Mouse (Mus musculus): ENCODE measurements around the gene Csnk1g1. TPM values are rescaled to one million over a fixed set of nuclear protein-coding genes. Genes with fewer than 3 reads are reported as not detected.

The Csnk1g1 gene
- 27.8 and 30.2 TPM in 2 replicates for polyA plus RNA-seq (2014; fragmentation: Nextera tagmentation; extraction: Ambion mirVana)

GRCm38 (mm10) chr9:65908394-65909300, at the start of gene Csnk1g1, which contains the start of gene Trip4:
Csnk1g1 (plus strand) TSS chr9:65908924.
Trip4 (minus strand) TSS chr9:65908794.
- Histone ChIP-seq H3K27ac (ENCODE audit: low read depth, low read length) (peak within 1 kb of the TSS; percentile 75), H3K4me2 (ENCODE audit: low read depth, low read length) (peak within 1 kb of the TSS; percentile 78), H3K36me3 (ENCODE audit: control insufficient read depth, insufficient read depth, low read length) (no peaks in the 10 kb centered on the region), H3K9me3 (ENCODE audit: control insufficient read depth, low read length) (no peaks in the 10 kb centered on the region), H3K27me3 (ENCODE audit: control insufficient read depth, insufficient read depth, low read length) (no peaks in the 10 kb centered on the region), H3K9ac (replicated peaks; ENCODE audit: low read depth, low read length) (peak within 1 kb of the TSS; percentile 73), H3K4me1 (ENCODE audit: control insufficient read depth, insufficient read depth, low read length) (peaks cover 6% of the 10 kb centered on the region; the same call in 1 of the 2 replicates), H3K4me3 (ENCODE audit: low read depth, low read length) (peak within 1 kb of the TSS; percentile 81)
- peak; percentile 99 for ATAC-seq (ENCODE audit: low read depth)
- 1% methylated on average over 37 of the region's 38 CpGs for WGBS

- H3K9me3 ChIP-seq (ENCODE audit: control insufficient read depth, low read length), result no peaks in the 10 kb centered on the region
- ATAC-seq (ENCODE audit: low read depth), result no peak
- H3K27me3 ChIP-seq (ENCODE audit: control insufficient read depth, insufficient read depth, low read length), result no peaks in the 10 kb centered on the region
- no peaks in the 10 kb centered on the region for H3K4me1 ChIP-seq (ENCODE audit: control insufficient read depth, insufficient read depth, low read length)
- no peak overlapping the region for H3K9ac ChIP-seq (replicated peaks; ENCODE audit: low read depth, low read length)
- peaks cover 22% of the 10 kb centered on the region for H3K36me3 ChIP-seq (ENCODE audit: control insufficient read depth, insufficient read depth, low read length)
- no peak overlapping the region for H3K27ac ChIP-seq (ENCODE audit: low read depth, low read length)
- H3K4me3 ChIP-seq (ENCODE audit: low read depth, low read length), result no peak overlapping the region
- 64% methylated on average over 1 of the region's 1 CpGs for WGBS
- H3K4me2 ChIP-seq (ENCODE audit: low read depth, low read length), result no peak overlapping the region
Observed at GRCm38 (mm10) chr9:65859656-65860055, 49.1 kb upstream of the Csnk1g1 start.

GRCm38 (mm10) chr9:65884564-65885315, 24.0 kb upstream of the Csnk1g1 start:
- Histone ChIP-seq H3K9me3 (ENCODE audit: control insufficient read depth, low read length) (no peaks in the 10 kb centered on the region), H3K27me3 (ENCODE audit: control insufficient read depth, insufficient read depth, low read length) (no peaks in the 10 kb centered on the region), H3K27ac (ENCODE audit: low read depth, low read length) (peak overlapping the region; percentile 40), H3K9ac (replicated peaks; ENCODE audit: low read depth, low read length) (peak overlapping the region; percentile 55), H3K36me3 (ENCODE audit: control insufficient read depth, insufficient read depth, low read length) (peaks cover 4% of the 10 kb centered on the region; the same call in 1 of the 2 replicates), H3K4me2 (ENCODE audit: low read depth, low read length) (peak overlapping the region; percentile 69), H3K4me1 (ENCODE audit: control insufficient read depth, insufficient read depth, low read length) (0 out of 2 replicates have a peak, but pooled peaks cover 3% of the 10 kb centered on the region), H3K4me3 (ENCODE audit: low read depth, low read length) (peak overlapping the region; percentile 58)
- under 1% methylated on average over 37 of the region's 37 CpGs for WGBS
- ATAC-seq (ENCODE audit: low read depth), result peak; percentile 96

- ATAC-seq (ENCODE audit: low read depth), result peak; percentile 95
- no peaks in the 10 kb centered on the region for H3K36me3 ChIP-seq (ENCODE audit: control insufficient read depth, insufficient read depth, low read length)
- peaks cover 5% of the 10 kb centered on the region; the same call in 1 of the 2 replicates for H3K4me1 ChIP-seq (ENCODE audit: control insufficient read depth, insufficient read depth, low read length)
- no peaks in the 10 kb centered on the region for H3K9me3 ChIP-seq (ENCODE audit: control insufficient read depth, low read length)
- H3K4me2 ChIP-seq (ENCODE audit: low read depth, low read length), result peak within 1 kb of the TSS; percentile 54
- H3K4me3 ChIP-seq (ENCODE audit: low read depth, low read length), result peak within 1 kb of the TSS; percentile 23
- H3K27me3 ChIP-seq (ENCODE audit: control insufficient read depth, insufficient read depth, low read length), result no peaks in the 10 kb centered on the region
- under 1% methylated on average over 21 of the region's 21 CpGs for WGBS
- H3K9ac ChIP-seq (replicated peaks; ENCODE audit: low read depth, low read length), result no peak within 1 kb of the TSS
- H3K27ac ChIP-seq (ENCODE audit: low read depth, low read length), result no peak within 1 kb of the TSS
Observed at GRCm38 (mm10) chr9:65890143-65890628, 18.5 kb upstream of the Csnk1g1 start, which contains the start of gene Pclaf. Pclaf (plus strand) TSS chr9:65890237.

GRCm38 (mm10) chr9:65891126-65891525, 17.6 kb upstream of the Csnk1g1 start:
- Histone ChIP-seq H3K27ac (ENCODE audit: low read depth, low read length) (no peak overlapping the region), H3K4me2 (ENCODE audit: low read depth, low read length) (0 out of 2 replicates have a peak overlapping the region, but pooled peaks have one; percentile 8), H3K36me3 (ENCODE audit: control insufficient read depth, insufficient read depth, low read length) (no peaks in the 10 kb centered on the region), H3K4me3 (ENCODE audit: low read depth, low read length) (peak overlapping the region; percentile 23; the same call in 1 of the 2 replicates), H3K9me3 (ENCODE audit: control insufficient read depth, low read length) (no peaks in the 10 kb centered on the region), H3K4me1 (ENCODE audit: control insufficient read depth, insufficient read depth, low read length) (peaks cover 5% of the 10 kb centered on the region; the same call in 1 of the 2 replicates), H3K9ac (replicated peaks; ENCODE audit: low read depth, low read length) (no peak overlapping the region), H3K27me3 (ENCODE audit: control insufficient read depth, insufficient read depth, low read length) (no peaks in the 10 kb centered on the region)
- ATAC-seq (ENCODE audit: low read depth), result no peak
- 1% methylated on average over 5 of the region's 5 CpGs for WGBS

- Histone ChIP-seq H3K9me3 (ENCODE audit: control insufficient read depth, low read length) (no peaks in the 10 kb centered on the region), H3K9ac (replicated peaks; ENCODE audit: low read depth, low read length) (no peak overlapping the region), H3K27me3 (ENCODE audit: control insufficient read depth, insufficient read depth, low read length) (no peaks in the 10 kb centered on the region), H3K4me1 (ENCODE audit: control insufficient read depth, insufficient read depth, low read length) (no peaks in the 10 kb centered on the region), H3K4me3 (ENCODE audit: low read depth, low read length) (no peak overlapping the region), H3K27ac (ENCODE audit: low read depth, low read length) (no peak overlapping the region), H3K36me3 (ENCODE audit: control insufficient read depth, insufficient read depth, low read length) (no peaks in the 10 kb centered on the region), H3K4me2 (ENCODE audit: low read depth, low read length) (no peak overlapping the region)
- ATAC-seq (ENCODE audit: low read depth), result no peak
- WGBS, result 90% methylated on average over 2 of the region's 2 CpGs
Observed at GRCm38 (mm10) chr9:65896977-65897376, 11.7 kb upstream of the Csnk1g1 start.

GRCm38 (mm10) chr9:65902879-65903278, 5.8 kb upstream of the Csnk1g1 start:
- Histone ChIP-seq H3K4me2 (ENCODE audit: low read depth, low read length) (no peak overlapping the region), H3K27ac (ENCODE audit: low read depth, low read length) (no peak overlapping the region), H3K9me3 (ENCODE audit: control insufficient read depth, low read length) (no peaks in the 10 kb centered on the region), H3K36me3 (ENCODE audit: control insufficient read depth, insufficient read depth, low read length) (no peaks in the 10 kb centered on the region), H3K4me1 (ENCODE audit: control insufficient read depth, insufficient read depth, low read length) (0 out of 2 replicates have a peak, but pooled peaks cover 2% of the 10 kb centered on the region), H3K27me3 (ENCODE audit: control insufficient read depth, insufficient read depth, low read length) (no peaks in the 10 kb centered on the region), H3K9ac (replicated peaks; ENCODE audit: low read depth, low read length) (no peak overlapping the region), H3K4me3 (ENCODE audit: low read depth, low read length) (no peak overlapping the region)
- WGBS, result 96% methylated on average over 3 of the region's 3 CpGs
- ATAC-seq (ENCODE audit: low read depth), result no peak

- Histone ChIP-seq H3K27me3 (ENCODE audit: control insufficient read depth, insufficient read depth, low read length) (no peaks in the 10 kb centered on the region), H3K27ac (ENCODE audit: low read depth, low read length) (no peak overlapping the region), H3K9me3 (ENCODE audit: control insufficient read depth, low read length) (no peaks in the 10 kb centered on the region), H3K36me3 (ENCODE audit: control insufficient read depth, insufficient read depth, low read length) (no peaks in the 10 kb centered on the region), H3K4me2 (ENCODE audit: low read depth, low read length) (no peak overlapping the region), H3K9ac (replicated peaks; ENCODE audit: low read depth, low read length) (no peak overlapping the region), H3K4me3 (ENCODE audit: low read depth, low read length) (no peak overlapping the region), H3K4me1 (ENCODE audit: control insufficient read depth, insufficient read depth, low read length) (0 out of 2 replicates have a peak, but pooled peaks cover 4% of the 10 kb centered on the region)
- no peak for ATAC-seq (ENCODE audit: low read depth)
Observed at GRCm38 (mm10) chr9:65903419-65903818, 5.3 kb upstream of the Csnk1g1 start.

Measured in neural tube, embryonic 14.5 days (tissue).